Mouse (Mus musculus): ENCODE results near the gene Dpysl4.

The Dpysl4 gene

GRCm38 (mm10) chr7:139096399-139096798 is 10.6 kb downstream of the Dpysl4 start:
- no peak for DNase-seq (ENCODE audit: low spot score in 2 of 2)

GRCm38 (mm10) chr7:139100531-139101095 is 14.8 kb downstream of the Dpysl4 start:
- DNase-seq (ENCODE audit: low spot score in 2 of 2), result no peak

DNA sequence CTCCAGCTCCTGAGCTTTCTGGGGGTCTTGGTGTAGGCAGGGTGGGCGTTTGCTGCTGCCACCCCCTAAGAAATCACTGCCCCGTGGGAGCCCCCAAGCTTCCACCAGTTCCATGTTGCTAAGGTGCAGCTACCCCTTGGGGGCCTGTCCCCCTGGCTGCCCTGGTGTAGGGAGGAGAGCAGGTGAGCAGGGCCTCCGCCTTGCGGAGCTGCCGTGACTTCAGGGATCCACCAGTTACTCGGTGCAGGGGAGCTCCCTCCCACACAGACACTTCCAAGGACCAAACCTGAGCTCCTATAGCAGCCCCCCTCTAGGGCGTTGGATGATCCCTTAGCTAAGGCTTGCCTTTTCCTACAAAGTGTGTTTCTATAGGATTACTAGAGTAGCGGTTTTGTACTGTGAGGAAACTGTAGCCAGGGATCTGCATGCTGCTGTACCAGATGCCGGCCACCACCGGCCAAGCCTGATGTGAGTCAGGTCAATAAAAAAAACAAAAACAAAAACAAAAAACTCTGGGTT is 15.5 kb downstream of the Dpysl4 start:
- peak in 1 of 2 experiments; percentile 29 for DNase-seq (ENCODE audit: low spot score in 2 of 2)

DNA sequence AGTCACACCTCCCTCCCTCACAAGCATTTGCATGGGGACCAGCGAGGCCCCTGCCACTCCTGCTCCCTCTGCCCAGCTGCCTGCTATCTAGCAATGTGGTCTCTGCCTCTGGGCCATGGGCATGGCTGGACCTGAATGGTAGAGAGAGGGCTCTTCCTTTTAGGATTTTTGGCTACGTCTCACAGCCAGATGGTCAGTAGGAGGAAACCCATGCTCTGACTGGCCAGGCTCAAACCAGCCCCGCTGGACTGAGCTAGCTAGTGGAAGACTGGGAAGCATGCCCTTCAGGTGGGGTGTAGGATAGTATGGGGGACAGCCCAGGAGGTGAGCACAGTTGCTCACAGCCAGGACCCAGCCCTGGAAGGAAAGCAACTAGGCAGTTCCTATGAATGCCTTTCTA is 16.0 kb downstream of the Dpysl4 start:
- peak in 1 of 2 experiments; percentile 31 for DNase-seq (ENCODE audit: low spot score in 2 of 2)

DNA sequence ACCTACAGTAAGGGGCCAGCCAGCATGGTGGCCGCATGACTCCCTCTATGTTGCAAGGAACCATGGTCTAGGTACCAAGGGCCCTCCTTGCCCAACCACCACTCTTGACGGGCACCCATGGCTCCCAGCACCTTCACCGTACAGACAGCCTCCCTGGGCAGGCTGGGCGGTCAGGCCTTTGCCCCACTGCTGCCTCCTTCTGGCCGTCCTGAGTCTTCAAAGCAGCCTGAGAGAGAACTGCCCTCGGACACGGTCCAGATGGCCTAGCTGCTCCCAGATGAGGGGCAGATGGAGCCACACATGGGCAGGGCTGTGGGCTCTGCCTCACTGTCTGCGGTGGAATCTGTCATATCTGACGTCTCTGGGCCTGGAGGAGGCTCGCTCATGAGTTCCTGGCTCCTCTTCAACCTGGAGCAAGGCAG is 18.2 kb downstream of the Dpysl4 start:
- DNase-seq (ENCODE audit: low spot score in 2 of 2), result no peak

DNA sequence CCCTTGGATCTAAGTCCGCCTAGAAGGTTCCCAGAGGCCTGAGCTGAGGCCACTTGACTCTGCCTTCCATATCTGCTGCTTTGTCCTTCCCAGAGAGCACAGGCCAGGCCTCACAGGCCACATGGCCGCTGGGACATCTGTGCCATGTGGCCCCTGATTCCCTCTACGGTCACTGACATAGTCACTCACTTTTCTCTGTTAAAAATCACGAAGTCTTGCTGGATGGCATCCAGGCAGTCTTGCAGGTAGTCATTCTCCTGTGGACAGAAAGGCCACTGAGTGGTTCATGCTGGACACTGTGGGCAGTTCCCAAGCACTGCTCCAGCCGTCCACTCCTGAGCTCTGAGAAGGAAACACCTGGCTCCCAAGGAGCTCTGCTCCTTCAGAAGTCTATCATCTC is 19.3 kb downstream of the Dpysl4 start:
- no peak for DNase-seq (ENCODE audit: low spot score in 2 of 2)

- no peak for DNase-seq (ENCODE audit: low spot score in 2 of 2)
Observed at GRCm38 (mm10) chr7:139105705-139106104, 19.9 kb downstream of the Dpysl4 start.

DNA sequence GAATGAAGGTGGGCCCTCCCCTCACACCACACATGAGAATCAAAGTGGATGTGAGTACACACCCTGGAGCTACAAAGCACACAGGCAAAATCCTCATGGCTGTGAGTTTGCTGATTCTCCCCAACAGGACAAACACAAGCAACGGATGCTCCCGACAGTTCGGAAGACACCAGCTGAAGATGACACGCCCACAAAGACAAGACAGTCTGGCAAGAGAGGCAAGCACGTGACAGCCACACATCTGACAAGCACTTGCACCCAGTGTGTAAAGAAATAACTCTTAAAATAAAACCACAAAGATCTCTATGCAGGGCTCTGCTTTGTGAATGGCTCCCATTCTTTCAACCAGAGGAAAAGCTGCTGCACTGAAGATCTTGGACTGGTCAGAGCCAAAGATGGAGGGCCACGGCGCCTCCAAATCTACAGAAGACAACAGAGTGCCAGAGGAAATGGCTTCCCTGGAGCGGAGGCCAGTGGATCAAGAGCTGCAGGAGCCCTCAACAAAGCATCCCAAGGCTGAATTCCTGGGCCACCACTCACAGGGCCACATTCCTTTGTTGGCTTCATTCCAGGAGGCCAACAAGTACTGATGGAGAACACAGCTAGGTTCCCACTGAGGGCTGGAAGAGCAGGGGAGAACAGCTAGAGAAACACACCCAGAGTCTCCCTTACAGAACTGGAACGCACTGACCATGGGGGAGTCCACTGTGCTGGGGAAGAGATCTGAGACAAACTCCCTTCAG is 22.3 kb downstream of the Dpysl4 start:
- peak; percentile 47 to 64 for DNase-seq (ENCODE audit: low spot score in 2 of 2)

DNA sequence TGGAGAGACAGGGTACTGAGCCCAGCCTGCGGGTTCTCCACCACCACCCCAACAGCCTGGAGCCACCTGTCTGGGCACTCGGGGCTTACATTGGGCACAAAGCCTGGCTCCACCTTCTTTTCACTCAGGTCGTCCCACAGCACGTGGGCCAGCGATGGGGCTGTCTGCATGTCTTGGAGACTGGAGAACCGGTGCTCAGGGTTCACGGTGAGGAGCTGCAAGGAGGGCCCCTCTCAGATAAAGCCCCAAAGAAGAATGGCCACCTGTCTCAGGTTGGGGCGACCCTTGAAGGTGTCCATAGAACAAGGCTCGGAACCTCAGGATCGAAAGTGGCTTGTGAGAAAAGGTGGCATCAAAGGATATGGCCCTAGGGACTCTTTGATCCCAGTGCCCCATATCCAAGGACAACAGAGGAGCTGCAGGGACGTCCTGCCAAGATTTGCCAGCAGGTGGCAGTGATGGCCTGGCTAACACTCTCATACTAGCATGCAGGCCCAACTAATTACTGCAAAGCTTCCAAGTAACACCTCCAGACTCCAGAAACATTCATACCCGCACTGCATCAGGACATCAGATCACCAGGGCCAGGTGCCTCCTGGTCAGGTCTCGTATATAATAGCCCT is 33.5 kb downstream of the Dpysl4 start:
- peak; percentile 91 to 93 for DNase-seq (ENCODE audit: low spot score in 2 of 2)

- DNase-seq (ENCODE audit: low spot score in 2 of 2), result no peak
Observed at GRCm38 (mm10) chr7:139119775-139120153, 34.0 kb downstream of the Dpysl4 start.

GRCm38 (mm10) chr7:139125881-139126280 is 40.1 kb downstream of the Dpysl4 start:
- DNase-seq (ENCODE audit: low spot score in 2 of 2), result no peak

DNA sequence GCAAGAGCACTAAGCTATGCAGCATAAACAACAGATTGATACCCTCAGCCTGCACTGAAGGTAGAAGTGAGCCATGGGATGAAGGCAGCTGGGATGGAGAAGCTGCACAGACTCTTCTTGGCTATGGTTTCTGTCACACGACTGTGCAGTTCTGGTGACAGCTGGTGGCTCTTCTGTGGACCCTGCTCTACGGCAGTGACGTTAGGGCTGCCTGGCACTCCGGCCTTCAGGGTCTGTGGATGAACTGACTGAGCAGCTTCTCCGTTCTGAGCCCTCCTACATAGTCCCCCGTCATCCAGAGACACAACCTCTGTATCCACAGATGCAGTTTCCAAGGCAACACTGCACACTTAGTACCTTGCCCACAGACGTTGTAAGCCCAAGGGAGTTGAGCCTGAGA is 40.7 kb downstream of the Dpysl4 start:
- DNase-seq (ENCODE audit: low spot score in 2 of 2), result no peak

DNA sequence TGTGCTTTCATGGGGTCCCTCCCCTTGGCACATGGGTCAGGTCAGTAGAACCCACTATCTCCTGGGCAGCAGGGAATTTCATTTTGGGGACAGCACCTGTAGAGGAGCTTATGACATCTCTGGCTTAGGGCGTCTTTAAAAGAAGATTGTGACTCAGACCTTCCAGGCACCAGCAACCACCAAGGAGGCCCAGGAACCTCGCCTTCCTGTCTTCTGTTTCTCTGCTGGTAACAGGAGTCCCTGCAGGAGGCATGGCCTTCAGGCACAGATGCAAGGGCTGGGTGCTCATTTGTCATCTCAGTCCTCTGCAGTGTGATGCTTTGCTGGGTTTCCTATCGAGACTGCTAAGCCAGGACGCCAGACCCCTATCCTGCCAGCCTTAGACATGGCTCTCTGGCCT is 43.2 kb downstream of the Dpysl4 start:
- no peak for DNase-seq (ENCODE audit: low spot score in 2 of 2)

- DNase-seq (ENCODE audit: low spot score in 2 of 2), result no peak
Observed at GRCm38 (mm10) chr7:139130361-139130760, 44.6 kb downstream of the Dpysl4 start.

GRCm38 (mm10) chr7:139131538-139131937 is 45.7 kb downstream of the Dpysl4 start:
- DNase-seq (ENCODE audit: low spot score in 2 of 2), result no peak

GRCm38 (mm10) chr7:139133446-139133845 is 47.6 kb downstream of the Dpysl4 start:
- no peak for DNase-seq (ENCODE audit: low spot score in 2 of 2)

GRCm38 (mm10) chr7:139135236-139135635 is 49.4 kb downstream of the Dpysl4 start:
- DNase-seq (ENCODE audit: low spot score in 2 of 2), result no peak

DNA sequence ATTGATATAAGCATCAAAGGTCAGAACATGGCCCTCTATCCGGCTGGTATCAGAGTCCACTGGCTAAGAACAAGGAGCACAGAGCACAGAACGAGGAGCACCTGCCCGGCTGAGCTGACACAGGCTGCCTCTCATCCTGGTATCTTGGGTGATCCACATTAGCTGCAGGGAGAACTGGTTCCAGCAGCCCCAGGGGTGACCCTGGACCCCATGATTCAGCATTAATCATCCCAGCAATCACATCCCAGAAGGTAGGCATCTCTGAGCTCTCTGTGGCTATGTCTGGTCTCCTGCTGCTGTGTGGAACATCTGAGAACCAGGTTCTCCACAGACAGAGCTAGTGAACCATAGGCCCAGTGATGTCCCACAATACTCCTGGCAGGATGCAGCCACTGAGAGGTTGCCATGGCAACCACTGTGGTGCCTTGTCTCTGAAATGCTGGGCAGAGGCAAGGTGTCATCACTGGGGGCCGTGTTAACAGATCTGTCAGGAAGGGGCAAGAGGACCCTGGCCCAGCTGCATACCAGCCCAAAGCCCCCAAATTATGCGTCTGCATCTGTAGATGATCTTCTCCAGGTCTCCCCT is 51.2 kb downstream of the Dpysl4 start:
- DNase-seq (ENCODE audit: low spot score in 2 of 2), result peak; percentile 57 to 65

DNA sequence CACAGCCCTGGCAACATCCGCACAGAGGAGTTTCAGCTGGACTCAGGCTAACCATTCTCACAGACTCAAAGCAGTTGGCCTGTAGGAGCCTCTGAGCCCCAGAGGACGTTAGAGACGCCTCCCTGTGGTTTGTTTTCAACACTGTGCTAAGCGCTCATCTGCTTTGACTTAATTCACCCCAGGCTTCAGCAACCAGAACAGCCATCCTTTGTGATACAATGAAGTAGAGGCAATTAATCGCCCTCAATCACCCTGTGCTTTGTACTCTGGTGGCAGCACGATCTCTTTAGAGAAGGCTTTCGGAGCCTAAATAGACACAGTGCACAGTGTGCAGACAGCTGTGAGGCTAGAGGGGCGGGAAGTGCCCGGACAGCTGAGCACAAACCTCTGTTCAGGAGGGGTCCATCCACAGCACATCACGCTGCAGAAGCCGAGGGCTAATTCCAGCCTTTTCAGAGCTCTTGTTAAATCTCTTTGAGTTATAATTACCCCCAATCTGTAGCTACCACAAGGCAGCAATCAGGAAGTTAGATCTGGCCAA is 54.2 kb downstream of the Dpysl4 start:
- no peak for DNase-seq (ENCODE audit: low spot score in 2 of 2)

DNA sequence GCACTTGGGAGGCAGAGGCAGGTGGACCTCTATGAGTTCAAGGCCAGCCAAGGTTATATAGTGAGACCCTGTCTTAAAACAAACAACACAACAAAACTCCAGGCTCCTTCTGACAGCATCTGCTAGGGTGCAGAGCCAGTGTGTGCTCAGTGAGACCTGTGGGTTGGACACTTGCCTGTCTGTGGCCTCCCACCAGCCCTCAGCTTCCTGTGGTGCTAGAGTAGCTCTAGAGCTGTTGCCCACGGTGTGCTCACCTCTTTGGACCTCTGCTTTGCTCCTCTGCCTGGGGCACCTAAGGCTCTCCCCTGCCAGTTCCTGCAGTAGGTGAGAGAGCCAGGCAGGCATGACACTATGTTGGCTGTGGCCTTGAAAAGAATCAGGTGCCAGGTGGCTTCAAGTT is 58.0 kb downstream of the Dpysl4 start:
- DNase-seq (ENCODE audit: low spot score in 2 of 2), result no peak

DNA sequence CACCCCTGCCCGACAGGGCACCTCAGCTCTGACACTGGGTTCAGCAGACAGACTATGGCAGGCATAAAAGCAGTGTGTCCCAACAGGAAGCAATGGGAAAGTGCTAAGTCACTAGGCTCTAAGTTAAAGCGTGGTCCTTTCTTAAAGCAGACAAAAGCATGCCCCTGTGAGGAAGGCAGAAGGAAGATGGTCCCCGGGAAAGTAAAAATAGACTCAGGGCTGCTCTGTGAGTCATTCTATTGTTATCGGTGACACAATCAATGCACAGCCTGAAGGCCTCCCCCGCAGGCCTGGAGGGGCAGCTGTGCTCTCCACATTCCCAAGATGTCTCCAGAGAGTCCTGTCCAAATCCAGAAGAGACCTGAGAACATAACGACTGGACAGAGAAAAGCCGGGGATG is 60.1 kb downstream of the Dpysl4 start:
- DNase-seq (ENCODE audit: low spot score in 2 of 2), result no peak

- DNase-seq (ENCODE audit: low spot score in 2 of 2), result no peak
Observed at GRCm38 (mm10) chr7:139147360-139147759, 61.6 kb downstream of the Dpysl4 start.
